24 mouse cellular contexts compared by ENCODE assay signal in genomic region chr19:29368671-29369309, GRCm38 (mm10). TPM values are rescaled to one million over a fixed set of nuclear protein-coding genes. Genes with fewer than 3 reads are reported as not detected.
DNase-seq lines count a peak whose midpoint lies in the region; ATAC-seq lines count a peak whose summit lies in the region.
"Had no signal": no experiment of that assay in that cellular context is flagged by ENCODE, and none has a peak within 500 bp of the region (broad histone marks: within the 10 kb centered on the region; RNA-seq: fewer than 3 reads in every experiment).

No protein-coding gene starts in this region.

- no peak overlapping the region for H3K9ac ChIP-seq in midbrain, embryonic 11.5 days (ENCODE audit: low read length)
- H3K9ac ChIP-seq in midbrain, embryonic 16.5 days (ENCODE audit: low read depth, low read length), result no peak overlapping the region
- no peak overlapping the region for H3K9ac ChIP-seq in forebrain, embryonic 15.5 days (replicated peaks)
- H3K9ac ChIP-seq: embryonic facial prominence, embryonic 13.5 days; hindbrain, embryonic 14.5 days; liver, embryonic 15.5 days; midbrain, embryonic 12.5 days had no signal

- H3K36me3 ChIP-seq in midbrain, embryonic 11.5 days (ENCODE audit: control insufficient read depth, insufficient read depth, low read length), result no peaks in the 10 kb centered on the region
- H3K36me3 ChIP-seq in midbrain, embryonic 16.5 days (ENCODE audit: control insufficient read depth, insufficient read depth, low read length), result no peaks in the 10 kb centered on the region
- no peaks in the 10 kb centered on the region for H3K36me3 ChIP-seq in forebrain, embryonic 15.5 days
- H3K36me3 ChIP-seq: embryonic facial prominence, embryonic 13.5 days; liver, embryonic 15.5 days; midbrain, embryonic 12.5 days had no signal

- no peak overlapping the region for H3K4me2 ChIP-seq in midbrain, embryonic 11.5 days
- H3K4me2 ChIP-seq in midbrain, embryonic 16.5 days (ENCODE audit: low read length), result no peak overlapping the region
- no peak overlapping the region for H3K4me2 ChIP-seq in forebrain, embryonic 15.5 days (replicated peaks)
- H3K4me2 ChIP-seq: embryonic facial prominence, embryonic 13.5 days; heart, embryonic 11.5 days; hindbrain, embryonic 14.5 days; liver, embryonic 15.5 days; midbrain, embryonic 12.5 days had no signal

- no peaks in the 10 kb centered on the region for H3K9me3 ChIP-seq in midbrain, embryonic 11.5 days (ENCODE audit: control insufficient read depth, low read length)
- H3K9me3 ChIP-seq in midbrain, embryonic 16.5 days (replicated peaks; ENCODE audit: control insufficient read depth, low read length, poor library complexity, severe bottlenecking), result no peaks in the 10 kb centered on the region
- H3K9me3 ChIP-seq in forebrain, embryonic 15.5 days, result no peaks in the 10 kb centered on the region
- H3K9me3 ChIP-seq: embryonic facial prominence, embryonic 13.5 days; liver, embryonic 15.5 days; midbrain, embryonic 12.5 days had no signal

- H3K4me3 ChIP-seq in midbrain, embryonic 11.5 days (ENCODE audit: low read depth, low read length), result no peak overlapping the region
- no peak overlapping the region for H3K4me3 ChIP-seq in midbrain, embryonic 16.5 days (ENCODE audit: low read depth, low read length)
- no peak overlapping the region for H3K4me3 ChIP-seq in forebrain, embryonic 15.5 days
- H3K4me3 ChIP-seq: embryonic facial prominence, embryonic 13.5 days; liver, embryonic 15.5 days; midbrain, embryonic 12.5 days; myocyte had no signal

- no peak overlapping the region for H3K27ac ChIP-seq in midbrain, embryonic 11.5 days (ENCODE audit: low read depth, low read length)
- H3K27ac ChIP-seq in midbrain, embryonic 16.5 days (ENCODE audit: low read length), result no peak overlapping the region
- H3K27ac ChIP-seq in forebrain, embryonic 15.5 days (replicated peaks), result no peak overlapping the region
- H3K27ac ChIP-seq: embryonic facial prominence, embryonic 13.5 days; hindbrain, embryonic 14.5 days; liver, embryonic 15.5 days; midbrain, embryonic 12.5 days had no signal

- H3K27me3 ChIP-seq in midbrain, embryonic 11.5 days (ENCODE audit: control insufficient read depth, insufficient read depth, low read length), result no peaks in the 10 kb centered on the region; the same call in 1 of the 2 replicates
- H3K27me3 ChIP-seq in midbrain, embryonic 16.5 days (ENCODE audit: control insufficient read depth, insufficient read depth, low read depth, low read length), result no peaks in the 10 kb centered on the region
- no peaks in the 10 kb centered on the region for H3K27me3 ChIP-seq in forebrain, embryonic 15.5 days
- H3K27me3 ChIP-seq: liver, embryonic 15.5 days had no signal

- no peak for ATAC-seq in midbrain, embryonic 11.5 days (ENCODE audit: low FRiP score)
- no peak for ATAC-seq in midbrain, embryonic 16.5 days
- no peak for ATAC-seq in forebrain, embryonic 15.5 days (replicated peaks)
- ATAC-seq: intestine, postnatal 0 days had no signal

- peak; percentile 30 to 80 for DNase-seq in adrenal gland, adult (ENCODE audit: inconsistent age in 2 of 2, low spot score in 1 of 2)
- DNase-seq in adrenal gland, adult 18-20 months (ENCODE audit: low spot score in 2 of 2), result no peak
- peak; percentile 77 for DNase-seq in midbrain, embryonic 11.5 days (ENCODE audit: low spot score, missing footprints)
- DNase-seq in fat pad, adult 2 months (ENCODE audit: extremely low read depth, low read depth, low spot score), result peak; percentile 31
- no peak for DNase-seq in cerebellum, adult 9-10 months
- no peak for DNase-seq in right cerebral cortex, postnatal 36 days (ENCODE audit: low spot score in 2 of 2)
- DNase-seq: cerebellum, adult 9-11 months; gastrocnemius, postnatal 25 days; kidney, postnatal 14 days; lung, postnatal 14 days; thymus, postnatal 25 days had no signal

- peaks cover 3% of the 10 kb centered on the region; the same call in 1 of the 2 replicates for H3K4me1 ChIP-seq in midbrain, embryonic 11.5 days (ENCODE audit: control insufficient read depth, insufficient read depth, low read length)
- H3K4me1 ChIP-seq in midbrain, embryonic 16.5 days (ENCODE audit: control insufficient read depth, insufficient read depth, low read length), result peaks cover 10% of the 10 kb centered on the region; the same call in 1 of the 2 replicates
- peaks cover 18% of the 10 kb centered on the region for H3K4me1 ChIP-seq in forebrain, embryonic 15.5 days

- 73% methylated on average over 3 of the region's 3 CpGs for WGBS in midbrain, embryonic 11.5 days
- 86% methylated on average over 3 of the region's 3 CpGs for WGBS in midbrain, embryonic 16.5 days
- WGBS in forebrain, embryonic 15.5 days, result 86% methylated on average over 3 of the region's 3 CpGs

RNA-seq across cellular contexts. Expression of gene Cd274, which starts 1.5 kb away (rescaled TPM):
- total RNA-seq in adrenal gland, adult 18-20 months (2021), result 1 to 10 TPM; 4.7 to 5.1 TPM
- 0.34 and 0.77 TPM in 2 replicates for polyA plus RNA-seq in midbrain, embryonic 11.5 days (2014; fragmentation: Nextera tagmentation; extraction: Ambion mirVana)
- 0.71 and 0.93 TPM in 2 replicates for polyA plus RNA-seq in midbrain, embryonic 16.5 days (2015; fragmentation: Nextera tagmentation; extraction: Ambion mirVana)
- 0.66 and 0.78 TPM in 2 replicates for polyA plus RNA-seq in forebrain, embryonic 15.5 days (2015; fragmentation: Nextera tagmentation; extraction: Ambion mirVana)
- polyA plus RNA-seq: limb, embryonic 11.5 days had no signal

RNA-seq across cellular contexts. Expression of gene Plgrkt, which starts 1.6 kb away (rescaled TPM):
- 10 to 100 TPM; 47.6 to 49.4 TPM for total RNA-seq in adrenal gland, adult 18-20 months (2021)
- 60.4 and 68.1 TPM in 2 replicates for polyA plus RNA-seq in midbrain, embryonic 11.5 days (2014; fragmentation: Nextera tagmentation; extraction: Ambion mirVana)
- polyA plus RNA-seq in midbrain, embryonic 16.5 days (2015; fragmentation: Nextera tagmentation; extraction: Ambion mirVana), result 82.4 and 84.1 TPM in 2 replicates
- polyA plus RNA-seq in forebrain, embryonic 15.5 days (2015; fragmentation: Nextera tagmentation; extraction: Ambion mirVana), result 105 and 107 TPM in 2 replicates

RNA-seq across cellular contexts. Expression of gene Rln1, which starts 34.3 kb away (rescaled TPM):
- not detected for total RNA-seq in adrenal gland, adult 18-20 months (2021)
- polyA plus RNA-seq in midbrain, embryonic 11.5 days (2014; fragmentation: Nextera tagmentation; extraction: Ambion mirVana), result 0.77 and 0.82 TPM in 2 replicates
- 3.7 and 4.3 TPM in 2 replicates for polyA plus RNA-seq in midbrain, embryonic 16.5 days (2015; fragmentation: Nextera tagmentation; extraction: Ambion mirVana)
- 1.8 and 3.4 TPM in 2 replicates for polyA plus RNA-seq in forebrain, embryonic 15.5 days (2015; fragmentation: Nextera tagmentation; extraction: Ambion mirVana)
- total RNA-seq: gastrocnemius, postnatal 25 days; heart, postnatal 25 days; neutrophil, adult 5-6 weeks had no signal
- polyA plus RNA-seq: embryonic facial prominence, embryonic 13.5 days; intestine, postnatal 0 days; limb, embryonic 11.5 days; liver, embryonic 15.5 days; myocyte had no signal

RNA-seq across cellular contexts. Expression of gene Pdcd1lg2, which starts 41.9 kb away (rescaled TPM):
- total RNA-seq in adrenal gland, adult 18-20 months (2021), result not detected
- polyA plus RNA-seq in midbrain, embryonic 11.5 days (2014; fragmentation: Nextera tagmentation; extraction: Ambion mirVana), result not detected in 2 replicates
- not detected in 2 replicates for polyA plus RNA-seq in midbrain, embryonic 16.5 days (2015; fragmentation: Nextera tagmentation; extraction: Ambion mirVana)
- not detected in 2 replicates for polyA plus RNA-seq in forebrain, embryonic 15.5 days (2015; fragmentation: Nextera tagmentation; extraction: Ambion mirVana)
- total RNA-seq: gastrocnemius, postnatal 25 days; heart, postnatal 25 days had no signal
- polyA plus RNA-seq: embryonic facial prominence, embryonic 13.5 days; heart, embryonic 11.5 days; intestine, postnatal 0 days; limb, embryonic 11.5 days; liver, embryonic 15.5 days; midbrain, embryonic 12.5 days; myocyte; stomach, embryonic 16.5 days had no signal

RNA-seq across cellular contexts. Expression of gene Insl6, which starts 43.6 kb away (rescaled TPM):
- 1 to 10 TPM in 1 of 2 experiments, under 1 TPM in 1; 0.76 to 1.5 TPM for total RNA-seq in adrenal gland, adult 18-20 months (2021)
- polyA plus RNA-seq in midbrain, embryonic 11.5 days (2014; fragmentation: Nextera tagmentation; extraction: Ambion mirVana), result 6.3 and 8.0 TPM in 2 replicates
- 0.82 and 1.4 TPM in 2 replicates for polyA plus RNA-seq in midbrain, embryonic 16.5 days (2015; fragmentation: Nextera tagmentation; extraction: Ambion mirVana)
- 1.3 and 1.4 TPM in 2 replicates for polyA plus RNA-seq in forebrain, embryonic 15.5 days (2015; fragmentation: Nextera tagmentation; extraction: Ambion mirVana)
- total RNA-seq: gastrocnemius, postnatal 25 days had no signal

Comparison
In these comparisons a context has a peak if more than half of its experiments do, and no peak if none do; other contexts are left out.
1. DNase-seq: peak in adrenal gland, adult (2 of 2), midbrain, embryonic 11.5 days (single experiment) and fat pad, adult 2 months (single experiment); none in adrenal gland, adult 18-20 months (0 of 2), cerebellum, adult 9-10 months (single experiment) and right cerebral cortex, postnatal 36 days (0 of 2).